Mouse (Mus musculus): ENCODE results near the gene Dffa. TPM values are rescaled to one million over a fixed set of nuclear protein-coding genes. Genes with fewer than 3 reads are reported as not detected.
A peak's percentile ranks its signal among the peaks of the same experiment; 100 is the strongest.

The Dffa gene
- polyA plus RNA-seq (2014; fragmentation: Nextera tagmentation; extraction: Ambion mirVana) = 28.5 and 29.6 TPM in 2 replicates

DNA sequence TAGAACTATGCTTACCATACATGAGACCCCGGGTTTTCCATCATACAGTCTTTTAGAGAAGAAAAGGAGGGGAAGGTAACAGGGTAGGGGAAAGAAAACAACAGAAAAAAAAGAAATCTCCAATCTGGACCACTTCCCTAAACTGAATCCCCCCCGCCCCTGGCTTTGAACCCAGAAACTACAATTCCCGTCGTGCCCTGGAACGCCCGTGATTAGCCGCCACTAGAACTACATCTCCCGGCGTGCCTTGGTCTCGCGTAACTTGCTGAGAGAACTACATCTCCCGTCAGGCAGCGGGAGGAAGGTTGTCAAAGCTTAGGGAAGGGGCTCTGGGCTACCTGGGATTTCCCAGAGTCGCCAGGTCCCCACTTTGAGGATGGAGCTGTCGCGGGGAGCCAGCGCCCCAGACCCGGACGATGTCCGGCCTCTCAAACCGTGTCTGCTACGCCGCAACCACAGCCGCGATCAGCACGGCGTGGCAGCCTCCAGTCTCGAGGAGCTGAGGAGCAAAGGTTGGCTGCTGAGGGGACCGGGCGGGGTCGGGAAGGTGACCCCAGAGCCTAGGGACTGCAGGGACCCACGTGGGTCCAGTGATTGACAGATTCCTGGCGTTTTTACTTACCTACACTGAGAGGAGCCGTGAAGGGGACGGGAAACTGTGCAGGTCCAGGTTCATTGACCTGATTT, at the start of gene Dffa:
TSS of gene Dffa (plus strand) at position 272 of the 687 bp plus-strand sequence.
- H3K9ac ChIP-seq (ENCODE audit: low read length) = peak within 1 kb of the TSS; percentile 64
- no peaks in the 10 kb centered on the region for H3K27me3 ChIP-seq (ENCODE audit: control insufficient read depth, insufficient read depth, low read length)
- H3K4me3 ChIP-seq (ENCODE audit: low read depth, low read length) = peak within 1 kb of the TSS; percentile 62
- peak; percentile 92 for DNase-seq (ENCODE audit: low spot score)
- H3K9me3 ChIP-seq (ENCODE audit: control insufficient read depth, low read length) = no peaks in the 10 kb centered on the region
- H3K36me3 ChIP-seq (ENCODE audit: control insufficient read depth, insufficient read depth, low read length) = no peaks in the 10 kb centered on the region
- peak within 1 kb of the TSS; percentile 79 for H3K4me2 ChIP-seq (ENCODE audit: low read depth, low read length, severe bottlenecking)
- WGBS = under 1% methylated on average over 35 of the region's 35 CpGs
- H3K27ac ChIP-seq (ENCODE audit: low read depth, low read length) = no peak within 1 kb of the TSS
- ATAC-seq (replicated peaks; ENCODE audit: low FRiP score) = peak; percentile 84
- H3K4me1 ChIP-seq (replicated peaks; ENCODE audit: control insufficient read depth, insufficient read depth, low read length) = peaks cover 7% of the 10 kb centered on the region; the same call in 1 of the 2 replicates

DNA sequence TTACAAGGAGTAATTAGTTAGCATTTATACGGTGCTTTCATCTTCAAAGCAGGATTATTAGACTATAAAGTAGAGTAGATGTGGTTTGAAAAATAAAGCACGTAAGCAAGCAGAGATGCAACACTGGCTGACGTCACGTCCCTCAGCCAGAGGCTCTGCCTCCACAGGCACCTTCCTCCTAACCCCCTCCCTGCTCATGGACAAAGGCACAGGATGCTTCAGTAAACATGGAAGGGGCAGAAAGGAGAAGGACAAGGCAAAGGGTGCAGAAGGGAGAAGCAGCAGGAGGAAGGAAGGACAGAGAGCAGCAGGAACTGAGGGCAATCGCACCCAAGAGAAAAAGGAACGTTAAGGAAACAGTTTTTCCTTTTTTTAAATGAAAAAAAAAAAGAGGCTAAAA, 48.1 kb upstream of the Dffa start:
- Histone ChIP-seq H3K4me1 (replicated peaks; ENCODE audit: control insufficient read depth, insufficient read depth, low read length) (peaks cover 19% of the 10 kb centered on the region), H3K27ac (ENCODE audit: low read depth, low read length) (no peak overlapping the region), H3K27me3 (ENCODE audit: control insufficient read depth, insufficient read depth, low read length) (no peaks in the 10 kb centered on the region), H3K9me3 (ENCODE audit: control insufficient read depth, low read length) (no peaks in the 10 kb centered on the region), H3K36me3 (ENCODE audit: control insufficient read depth, insufficient read depth, low read length) (no peaks in the 10 kb centered on the region), H3K9ac (ENCODE audit: low read length) (no peak overlapping the region), H3K4me2 (ENCODE audit: low read depth, low read length, severe bottlenecking) (no peak overlapping the region), H3K4me3 (ENCODE audit: low read depth, low read length) (no peak overlapping the region)
- DNase-seq (ENCODE audit: low spot score) (no peak), ATAC-seq (replicated peaks; ENCODE audit: low FRiP score) (no peak)
- WGBS = 65% methylated on average over 6 of the region's 6 CpGs

- no peak overlapping the region for H3K9ac ChIP-seq (ENCODE audit: low read length)
- peaks cover 23% of the 10 kb centered on the region for H3K4me1 ChIP-seq (replicated peaks; ENCODE audit: control insufficient read depth, insufficient read depth, low read length)
- DNase-seq (ENCODE audit: low spot score) (no peak), ATAC-seq (replicated peaks; ENCODE audit: low FRiP score) (no peak)
- no peak overlapping the region for H3K4me2 ChIP-seq (ENCODE audit: low read depth, low read length, severe bottlenecking)
- no peaks in the 10 kb centered on the region for H3K36me3 ChIP-seq (ENCODE audit: control insufficient read depth, insufficient read depth, low read length)
- H3K27me3 ChIP-seq (ENCODE audit: control insufficient read depth, insufficient read depth, low read length) = no peaks in the 10 kb centered on the region
- H3K4me3 ChIP-seq (ENCODE audit: low read depth, low read length) = no peak overlapping the region
- no peaks in the 10 kb centered on the region for H3K9me3 ChIP-seq (ENCODE audit: control insufficient read depth, low read length)
- no peak overlapping the region for H3K27ac ChIP-seq (ENCODE audit: low read depth, low read length)
- WGBS = 81% methylated on average over 16 of the region's 16 CpGs
Observed at GRCm38 (mm10) chr4:149056957-149057356, 47.0 kb upstream of the Dffa start.

DNA sequence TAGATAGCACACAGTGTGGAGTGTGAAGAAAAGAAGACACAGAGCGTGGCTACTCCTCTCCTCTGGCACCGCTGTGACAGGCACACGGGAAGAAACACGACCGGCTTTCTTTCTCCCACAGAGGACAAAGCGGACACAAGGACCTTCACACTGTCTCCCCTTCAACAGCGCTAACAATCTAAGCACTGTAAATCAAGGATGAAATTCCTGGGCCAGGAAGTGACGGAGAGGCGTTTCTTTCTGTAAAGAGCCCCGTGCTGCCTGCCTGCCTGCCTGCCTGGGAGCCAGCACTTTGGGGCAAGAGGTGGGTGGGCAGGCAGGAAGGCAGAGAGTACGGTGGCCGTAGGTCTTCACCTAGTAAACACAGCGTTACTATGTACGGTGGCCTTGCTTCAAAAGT, 46.5 kb upstream of the Dffa start:
- peaks cover 23% of the 10 kb centered on the region for H3K4me1 ChIP-seq (replicated peaks; ENCODE audit: control insufficient read depth, insufficient read depth, low read length)
- DNase-seq (ENCODE audit: low spot score) (no peak), ATAC-seq (replicated peaks; ENCODE audit: low FRiP score) (no peak)
- H3K27ac ChIP-seq (ENCODE audit: low read depth, low read length) = no peak overlapping the region
- no peak overlapping the region for H3K9ac ChIP-seq (ENCODE audit: low read length)
- 65% methylated on average over 14 of the region's 14 CpGs for WGBS
- H3K27me3 ChIP-seq (ENCODE audit: control insufficient read depth, insufficient read depth, low read length) = no peaks in the 10 kb centered on the region
- no peaks in the 10 kb centered on the region for H3K36me3 ChIP-seq (ENCODE audit: control insufficient read depth, insufficient read depth, low read length)
- no peaks in the 10 kb centered on the region for H3K9me3 ChIP-seq (ENCODE audit: control insufficient read depth, low read length)
- no peak overlapping the region for H3K4me3 ChIP-seq (ENCODE audit: low read depth, low read length)
- H3K4me2 ChIP-seq (ENCODE audit: low read depth, low read length, severe bottlenecking) = no peak overlapping the region

GRCm38 (mm10) chr4:149058298-149058697, 45.6 kb upstream of the Dffa start:
- Histone ChIP-seq H3K4me1 (replicated peaks; ENCODE audit: control insufficient read depth, insufficient read depth, low read length) (peaks cover 23% of the 10 kb centered on the region), H3K4me3 (ENCODE audit: low read depth, low read length) (no peak overlapping the region), H3K9ac (ENCODE audit: low read length) (no peak overlapping the region), H3K9me3 (ENCODE audit: control insufficient read depth, low read length) (no peaks in the 10 kb centered on the region), H3K36me3 (ENCODE audit: control insufficient read depth, insufficient read depth, low read length) (no peaks in the 10 kb centered on the region), H3K27me3 (ENCODE audit: control insufficient read depth, insufficient read depth, low read length) (no peaks in the 10 kb centered on the region), H3K27ac (ENCODE audit: low read depth, low read length) (no peak overlapping the region), H3K4me2 (ENCODE audit: low read depth, low read length, severe bottlenecking) (no peak overlapping the region)
- DNase-seq (ENCODE audit: low spot score) = no peak
- ATAC-seq (replicated peaks; ENCODE audit: low FRiP score) = no peak
- 38% methylated on average over 7 of the region's 7 CpGs for WGBS

DNA sequence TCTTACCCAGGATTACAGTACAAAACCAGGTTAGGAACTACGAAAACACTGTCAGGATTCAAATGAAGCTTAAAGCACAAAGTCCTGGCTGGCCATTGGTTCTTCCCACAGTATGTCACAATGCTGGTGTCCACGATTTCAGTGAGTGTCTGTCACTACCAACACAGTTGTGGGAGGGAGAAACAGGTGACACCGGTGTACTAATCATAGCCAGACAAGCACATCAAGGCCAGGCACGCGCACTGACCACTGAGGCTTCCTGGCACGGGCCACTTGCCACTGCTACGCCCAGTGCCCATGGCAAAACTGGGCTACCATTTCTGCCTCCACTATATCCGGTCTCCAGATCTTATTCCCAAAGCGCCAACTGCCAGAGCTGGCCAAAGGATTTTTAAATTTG, 44.2 kb upstream of the Dffa start:
- no peak for DNase-seq (ENCODE audit: low spot score)
- Histone ChIP-seq H3K4me3 (ENCODE audit: low read depth, low read length) (no peak overlapping the region), H3K9me3 (ENCODE audit: control insufficient read depth, low read length) (no peaks in the 10 kb centered on the region), H3K4me1 (replicated peaks; ENCODE audit: control insufficient read depth, insufficient read depth, low read length) (peaks cover 23% of the 10 kb centered on the region), H3K4me2 (ENCODE audit: low read depth, low read length, severe bottlenecking) (no peak overlapping the region), H3K27ac (ENCODE audit: low read depth, low read length) (no peak overlapping the region), H3K36me3 (ENCODE audit: control insufficient read depth, insufficient read depth, low read length) (no peaks in the 10 kb centered on the region), H3K27me3 (ENCODE audit: control insufficient read depth, insufficient read depth, low read length) (no peaks in the 10 kb centered on the region), H3K9ac (ENCODE audit: low read length) (no peak overlapping the region)
- no peak for ATAC-seq (replicated peaks; ENCODE audit: low FRiP score)
- 88% methylated on average over 9 of the region's 9 CpGs for WGBS

DNA sequence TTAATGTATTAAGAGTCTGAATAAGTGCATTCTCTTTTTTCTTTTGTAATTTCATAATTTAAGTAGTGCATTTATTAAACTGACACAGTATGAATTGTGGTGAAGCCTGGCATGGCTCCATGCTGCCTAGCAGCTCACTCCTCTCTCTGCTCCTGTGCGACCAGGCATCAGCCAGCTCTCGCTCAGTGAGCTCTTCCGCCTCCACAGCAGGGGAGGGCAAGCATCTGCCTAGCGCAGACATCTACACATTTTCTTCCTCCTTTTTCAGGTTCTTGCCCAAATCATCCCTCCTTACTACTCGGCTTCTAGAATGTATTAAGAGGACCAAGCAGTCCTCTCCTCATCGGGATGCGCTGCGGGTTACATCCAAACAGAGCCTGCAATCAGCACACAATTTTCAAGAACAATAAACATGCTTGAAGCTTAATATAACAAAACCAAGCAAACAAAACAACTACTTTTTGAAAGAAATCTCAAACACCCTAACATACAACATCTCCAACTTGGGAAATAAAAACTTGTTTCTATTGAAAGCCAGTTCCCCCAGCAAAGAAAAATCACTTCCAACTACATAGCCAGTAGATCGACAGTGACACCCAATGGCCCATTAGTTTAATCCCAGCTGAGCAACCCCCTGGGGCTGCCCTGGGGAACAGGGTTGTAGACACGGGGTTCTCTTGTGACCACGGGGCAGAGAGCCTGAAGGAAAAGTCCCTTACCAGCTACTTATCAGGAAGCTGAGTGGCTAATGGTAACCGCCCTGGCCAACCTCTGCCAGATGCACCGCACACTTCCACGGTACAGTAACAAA, 43.1 kb upstream of the Dffa start:
- no peaks in the 10 kb centered on the region for H3K27me3 ChIP-seq (ENCODE audit: control insufficient read depth, insufficient read depth, low read length)

GRCm38 (mm10) chr4:149061432-149061718, 42.6 kb upstream of the Dffa start:
- DNase-seq (ENCODE audit: low spot score) (no peak), ATAC-seq (replicated peaks; ENCODE audit: low FRiP score) (no peak)
- no peak overlapping the region for H3K4me3 ChIP-seq (ENCODE audit: low read depth, low read length)
- no peaks in the 10 kb centered on the region for H3K9me3 ChIP-seq (ENCODE audit: control insufficient read depth, low read length)
- H3K4me1 ChIP-seq (replicated peaks; ENCODE audit: control insufficient read depth, insufficient read depth, low read length) = peaks cover 23% of the 10 kb centered on the region
- no peaks in the 10 kb centered on the region for H3K27me3 ChIP-seq (ENCODE audit: control insufficient read depth, insufficient read depth, low read length)
- H3K36me3 ChIP-seq (ENCODE audit: control insufficient read depth, insufficient read depth, low read length) = no peaks in the 10 kb centered on the region
- no peak overlapping the region; the same call in 1 of the 2 replicates for H3K9ac ChIP-seq (ENCODE audit: low read length)
- WGBS = 77% methylated on average over 13 of the region's 13 CpGs
- no peak overlapping the region for H3K27ac ChIP-seq (ENCODE audit: low read depth, low read length)
- H3K4me2 ChIP-seq (ENCODE audit: low read depth, low read length, severe bottlenecking) = no peak overlapping the region

More for the DNA sequence above, 43.1 kb upstream of the Dffa start:
- no peaks in the 10 kb centered on the region for H3K9me3 ChIP-seq (ENCODE audit: control insufficient read depth, low read length)
- H3K27ac ChIP-seq (ENCODE audit: low read depth, low read length) = no peak overlapping the region
- H3K4me3 ChIP-seq (ENCODE audit: low read depth, low read length) = no peak overlapping the region
- no peak overlapping the region; the same call in 1 of the 2 replicates for H3K9ac ChIP-seq (ENCODE audit: low read length)
- H3K4me1 ChIP-seq (replicated peaks; ENCODE audit: control insufficient read depth, insufficient read depth, low read length) = peaks cover 23% of the 10 kb centered on the region
- no peak overlapping the region for H3K4me2 ChIP-seq (ENCODE audit: low read depth, low read length, severe bottlenecking)
- ATAC-seq (replicated peaks; ENCODE audit: low FRiP score) (no peak), DNase-seq (ENCODE audit: low spot score) (no peak)
- 44% methylated on average over 14 of the region's 14 CpGs for WGBS
- no peaks in the 10 kb centered on the region for H3K36me3 ChIP-seq (ENCODE audit: control insufficient read depth, insufficient read depth, low read length)
